Mouse (Mus musculus) heart, adult 11 months (tissue): ENCODE measurements around the gene Zfp882.
A peak's percentile ranks its signal among the peaks of the same experiment; 100 is the strongest.

ENCODE experiments used
- DNase-seq: peaks from one replicate; pipeline ENCODE4 v3.0.0; 2022

Gene Zfp882

GRCm38 (mm10) chr8:71952961-71953700 lies 44.7 kb downstream of the Zfp882 start:
- peak; percentile 70 for DNase-seq

- DNase-seq: peak; percentile 64
Observed at GRCm38 (mm10) chr8:71954666-71955065, 46.3 kb downstream of the Zfp882 start.

GRCm38 (mm10) chr8:71960483-71960882 lies 52.1 kb downstream of the Zfp882 start:
- peak; percentile 34 for DNase-seq

- peak; percentile 72 for DNase-seq
Observed at GRCm38 (mm10) chr8:71961796-71962195, 53.4 kb downstream of the Zfp882 start.

- peak; percentile 71 for DNase-seq
Observed at GRCm38 (mm10) chr8:71964051-71964450, 55.6 kb downstream of the Zfp882 start.

- peak; percentile 48 for DNase-seq
Observed at GRCm38 (mm10) chr8:71965166-71965565, 56.8 kb downstream of the Zfp882 start.
